Mouse (Mus musculus): ENCODE results near the gene Hmces.

- no peak for TF ChIP-seq SRF (IDR thresholded peaks at IDR 0.05; ENCODE audit: control insufficient read depth, insufficient read length, low read depth)
- TF ChIP-seq POLR2A (IDR thresholded peaks at IDR 0.05; ENCODE audit: insufficient read length, low read depth), result no peak
- TF ChIP-seq E2F4 (IDR thresholded peaks at IDR 0.05; ENCODE audit: insufficient read depth), result no peak
- TF ChIP-seq CEBPB (IDR thresholded peaks at IDR 0.05; ENCODE audit: insufficient read depth, poor library complexity, severe bottlenecking), result no peak
- TF ChIP-seq POLR2AphosphoS2 (IDR thresholded peaks at IDR 0.05; ENCODE audit: insufficient read length, low read depth), result no peak
- no peak for TF ChIP-seq MYOD1 (IDR thresholded peaks at IDR 0.05; ENCODE audit: control insufficient read depth in 1 of 3, insufficient read length in 2 of 3, low read depth in 2 of 3)
Measured at GRCm38 (mm10) chr6:87909181-87909580, 4.6 kb upstream of the Hmces start.
